Mouse (Mus musculus) midbrain, postnatal 0 days (tissue): ENCODE data around the gene Ets1. TPM values are rescaled to one million over a fixed set of nuclear protein-coding genes. Genes with fewer than 3 reads are reported as not detected.

Experiments used
- ATAC-seq: fragments of 200-750 bp; cut with Nextera tagmentation; 2 replicates; pipeline ENCODE4 v1.8.0; 2017; ENCODE audit warnings: moderate number of reproducible peaks, mild to moderate bottlenecking, moderate TSS enrichment, moderate library complexity; ENCODE audit not compliant: low FRiP score
- DNase-seq: peaks from one replicate; pipeline ENCODE4 v3.0.0-alpha.2; 2015; ENCODE audit warnings: low spot score
- H3K27ac ChIP-seq: fragments of 300-500 bp; sonication (generic); 2 replicates; pipeline ENCODE4 v1.5.1; 2014; ENCODE audit warnings: low read depth, mild to moderate bottlenecking, low read length, mixed read lengths
- H3K27me3 ChIP-seq: fragments of 300-500 bp; sonication (generic); 2 replicates; pipeline ENCODE4 v1.6.1; 2014; ENCODE audit warnings: low read length, control low read depth, mixed read lengths; ENCODE audit not compliant: insufficient read depth
- H3K36me3 ChIP-seq: fragments of 300-500 bp; sonication (generic); 2 replicates; pipeline ENCODE4 v1.6.1; 2014; ENCODE audit warnings: low read length, control low read depth, mixed read lengths; ENCODE audit not compliant: insufficient read depth
- H3K4me1 ChIP-seq: fragments of 300-500 bp; sonication (generic); 2 replicates; pipeline ENCODE4 v1.6.1; 2014; ENCODE audit warnings: mild to moderate bottlenecking, control low read depth, antibody characterized with exemption, low read length, mixed read lengths; ENCODE audit not compliant: insufficient read depth
- H3K4me2 ChIP-seq: fragments of 300-500 bp; sonication (generic); 2 replicates; pipeline ENCODE4 v1.6.1; 2014; ENCODE audit warnings: low read depth, mild to moderate bottlenecking, low read length, mixed read lengths; ENCODE audit not compliant: poor library complexity, severe bottlenecking
- H3K4me3 ChIP-seq: fragments of 300-500 bp; sonication (generic); 2 replicates; pipeline ENCODE4 v1.5.1; 2014; ENCODE audit warnings: low read depth, mild to moderate bottlenecking, low read length, moderate library complexity
- H3K9ac ChIP-seq: fragments of 300-500 bp; sonication (generic); replicated peaks from 2 replicates; pipeline ENCODE4 v1.6.1; 2014; ENCODE audit warnings: mild to moderate bottlenecking, low read length, moderate library complexity, mixed read lengths; ENCODE audit not compliant: poor library complexity, severe bottlenecking
- H3K9me3 ChIP-seq: fragments of 300-500 bp; sonication (generic); 2 replicates; pipeline ENCODE4 v1.6.1; 2016; ENCODE audit warnings: low read length, control low read depth
- CTCF ChIP-seq: IDR thresholded peaks from 2 replicates; pipeline ENCODE4 v1.5.1; 2016; ENCODE audit warnings: antibody characterized with exemption, mild to moderate bottlenecking
- WGBS: fragments of 180-500 bp; shearing (Covaris S2); extraction: QIAGEN DNeasy Blood & Tissue Kit; methylation state at CpG from one replicate; pipeline ENCODE4 v1.1.7; 2014; 5-methylcytosine and 5-hydroxymethylcytosine counted together
- polyA plus RNA-seq: library from polyadenylated mRNA; unstranded; fragments of >200 nt; fragmentation: Nextera tagmentation; extraction: Ambion mirVana; gene quantifications from 2 replicates; pipeline ENCODE4 v1.2.1, GENCODE M21; 2015
- total RNA-seq: library from RNA; depleted of rRNA; stranded (reverse); fragments of >200 nt; gene quantifications from 2 replicates; pipeline ENCODE4 v1.2.3, GENCODE M21; 2014

The Ets1 gene
- total and polyA plus RNA-seq, 2 experiments from 2014 or later, result 8.9 to 10.8 TPM

DNA sequence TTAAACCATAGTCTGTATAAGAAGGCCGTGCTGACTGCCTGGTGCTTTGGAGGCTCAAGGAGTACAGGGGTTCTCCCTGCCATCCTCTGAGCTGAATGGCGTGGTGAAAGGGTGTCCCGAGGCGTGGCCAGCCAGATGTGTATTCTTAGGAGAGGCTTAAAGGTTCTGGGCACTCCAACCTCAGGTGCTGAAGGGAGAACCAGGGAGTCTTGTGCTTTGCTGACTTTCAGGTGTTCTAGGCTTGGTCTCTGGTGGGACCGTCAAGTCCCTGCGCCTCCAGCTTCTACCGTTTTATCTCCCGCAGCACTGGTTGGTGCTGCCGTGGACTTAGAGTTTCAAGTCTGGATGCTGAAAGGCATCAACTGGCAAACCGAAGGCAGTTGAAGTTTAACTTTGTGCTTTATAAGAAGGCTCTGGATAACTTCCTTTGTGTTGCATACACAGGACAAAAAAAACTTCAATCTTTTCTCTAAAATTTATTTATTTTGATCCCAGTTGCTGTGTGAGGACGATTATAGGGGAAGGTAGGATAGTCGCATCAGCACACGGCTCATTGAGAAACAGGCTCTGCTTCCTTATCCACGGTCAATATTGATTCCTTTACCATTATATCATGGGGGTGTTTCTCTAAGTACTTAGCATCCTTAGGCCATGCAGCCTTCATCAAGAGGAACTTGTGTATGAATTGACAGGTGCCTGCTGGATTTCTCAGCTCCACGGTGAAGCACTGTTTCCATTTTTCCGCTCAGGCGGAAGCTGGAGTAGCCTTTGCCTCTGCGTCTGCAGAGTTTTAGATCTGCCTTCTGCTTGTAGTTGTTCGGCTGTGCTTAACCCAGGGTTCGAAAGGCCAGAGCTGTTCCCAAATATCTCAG is 65.3 kb downstream of the Ets1 start:
- H3K36me3 ChIP-seq, result no peaks in the 10 kb centered on the region
- no peak overlapping the region for H3K27ac ChIP-seq
- H3K9ac ChIP-seq, result no peak overlapping the region
- peaks cover 9% of the 10 kb centered on the region; the same call in 1 of the 2 replicates for H3K27me3 ChIP-seq
- TF ChIP-seq CTCF, result no peak
- no peak overlapping the region for H3K4me3 ChIP-seq
- ATAC-seq (no peak), DNase-seq (no peak)
- WGBS, result 85% methylated on average over 20 of the region's 20 CpGs
- H3K9me3 ChIP-seq, result no peaks in the 10 kb centered on the region
- H3K4me1 ChIP-seq, result no peaks in the 10 kb centered on the region
- H3K4me2 ChIP-seq, result no peak overlapping the region

DNA sequence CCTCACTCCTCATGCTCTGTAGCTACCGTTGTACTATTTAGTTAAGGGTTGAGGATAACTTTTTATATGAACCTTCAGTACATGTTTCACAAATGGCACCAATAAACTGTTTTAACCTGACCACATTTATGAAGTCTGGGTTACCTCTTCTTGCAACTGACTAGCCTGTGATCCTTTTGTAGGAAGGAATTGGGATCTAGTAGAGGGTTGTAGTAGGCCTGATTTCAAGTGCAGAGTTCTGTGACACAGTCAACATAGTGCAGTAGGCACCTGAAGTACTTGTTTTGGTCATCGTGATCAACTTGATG is 65.9 kb downstream of the Ets1 start:
- no peak overlapping the region for H3K4me3 ChIP-seq
- H3K9ac ChIP-seq, result no peak overlapping the region
- DNase-seq, result no peak
- H3K36me3 ChIP-seq, result no peaks in the 10 kb centered on the region
- H3K27me3 ChIP-seq, result peaks cover 9% of the 10 kb centered on the region; the same call in 1 of the 2 replicates
- no peaks in the 10 kb centered on the region for H3K4me1 ChIP-seq
- no peak overlapping the region for H3K4me2 ChIP-seq
- H3K9me3 ChIP-seq, result no peaks in the 10 kb centered on the region
- 86% methylated on average over 2 of the region's 2 CpGs for WGBS
- no peak for ATAC-seq
- no peak overlapping the region for H3K27ac ChIP-seq
- no peak for TF ChIP-seq CTCF

DNA sequence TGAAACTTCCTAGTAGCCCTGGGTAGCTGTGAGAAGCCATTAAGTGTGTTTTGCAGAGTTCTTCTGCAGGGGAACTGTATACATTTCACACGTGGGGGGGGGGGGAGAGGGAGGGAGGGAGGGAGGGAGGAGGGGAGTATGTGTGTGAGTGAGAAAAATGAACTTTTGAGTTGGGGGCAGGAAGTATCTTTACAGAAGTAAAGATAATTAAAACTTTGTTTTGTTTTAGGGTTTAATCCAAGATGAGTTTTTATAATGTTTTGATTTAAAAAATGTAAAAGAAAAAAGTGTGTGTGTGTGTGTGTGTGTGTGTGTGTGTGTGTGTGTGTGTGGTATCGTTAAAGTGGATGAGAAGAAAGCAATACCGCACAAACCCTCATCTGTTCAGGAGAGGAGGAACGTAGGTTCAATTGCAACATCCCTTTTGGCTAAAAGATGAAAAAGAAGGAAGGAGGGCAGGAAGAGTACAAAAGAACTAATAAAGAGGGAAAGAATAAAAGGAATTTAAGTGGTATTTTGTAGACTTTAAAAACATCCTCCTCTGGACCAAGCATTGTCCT is 66.9 kb downstream of the Ets1 start:
- H3K9me3 ChIP-seq, result no peaks in the 10 kb centered on the region
- no peak overlapping the region for H3K9ac ChIP-seq
- no peak overlapping the region for H3K4me3 ChIP-seq
- H3K4me1 ChIP-seq, result no peaks in the 10 kb centered on the region
- no peak overlapping the region for H3K4me2 ChIP-seq
- no peak for ATAC-seq
- H3K36me3 ChIP-seq, result no peaks in the 10 kb centered on the region
- no peaks in the 10 kb centered on the region for H3K27me3 ChIP-seq
- 62% methylated on average over 4 of the region's 4 CpGs for WGBS
- H3K27ac ChIP-seq, result no peak overlapping the region
- no peak for TF ChIP-seq CTCF
- DNase-seq, result no peak

DNA sequence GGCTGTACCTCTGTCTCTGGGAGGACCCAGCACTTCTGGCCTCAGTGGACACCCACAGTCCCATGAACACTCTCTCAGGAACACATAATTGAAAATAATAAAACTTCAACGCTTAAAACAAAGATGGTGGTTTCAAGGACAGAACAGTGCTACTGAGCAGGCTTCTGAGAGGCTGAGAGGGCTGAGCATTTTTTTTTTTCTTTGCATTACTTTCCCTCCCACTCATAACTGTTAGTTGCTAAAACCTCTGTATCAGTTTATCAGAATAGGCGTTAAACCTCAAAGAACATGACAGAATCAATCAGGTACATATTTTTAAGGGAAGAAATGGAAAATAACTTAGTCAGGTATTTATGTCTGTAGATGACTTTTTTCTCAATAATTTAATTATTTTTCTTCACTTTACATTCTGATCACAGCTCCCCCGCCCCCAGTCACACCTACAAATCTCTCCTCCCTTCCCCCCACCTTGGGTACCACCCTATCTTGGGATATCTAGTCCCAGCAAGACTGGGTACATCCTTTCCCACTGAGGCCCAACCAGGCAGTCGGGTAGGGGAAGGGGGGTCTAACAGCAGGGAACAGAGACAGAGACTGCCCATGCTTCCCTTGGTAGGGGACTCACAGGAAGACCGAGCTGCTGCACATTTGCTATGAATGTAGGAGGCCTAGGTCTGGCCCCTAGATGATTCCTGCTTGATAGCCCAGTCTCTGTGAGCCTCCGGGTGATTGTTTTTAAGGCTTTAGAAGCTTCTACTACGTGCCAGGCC is 68.1 kb downstream of the Ets1 start:
- no peak overlapping the region for H3K9ac ChIP-seq
- no peak for TF ChIP-seq CTCF
- no peak overlapping the region for H3K27ac ChIP-seq
- no peak for DNase-seq
- H3K27me3 ChIP-seq, result no peaks in the 10 kb centered on the region
- no peaks in the 10 kb centered on the region for H3K9me3 ChIP-seq
- H3K4me1 ChIP-seq, result no peaks in the 10 kb centered on the region
- no peaks in the 10 kb centered on the region for H3K36me3 ChIP-seq
- no peak overlapping the region for H3K4me2 ChIP-seq
- no peak overlapping the region for H3K4me3 ChIP-seq
- WGBS, result 84% methylated on average over 7 of the region's 7 CpGs
- ATAC-seq, result no peak

DNA sequence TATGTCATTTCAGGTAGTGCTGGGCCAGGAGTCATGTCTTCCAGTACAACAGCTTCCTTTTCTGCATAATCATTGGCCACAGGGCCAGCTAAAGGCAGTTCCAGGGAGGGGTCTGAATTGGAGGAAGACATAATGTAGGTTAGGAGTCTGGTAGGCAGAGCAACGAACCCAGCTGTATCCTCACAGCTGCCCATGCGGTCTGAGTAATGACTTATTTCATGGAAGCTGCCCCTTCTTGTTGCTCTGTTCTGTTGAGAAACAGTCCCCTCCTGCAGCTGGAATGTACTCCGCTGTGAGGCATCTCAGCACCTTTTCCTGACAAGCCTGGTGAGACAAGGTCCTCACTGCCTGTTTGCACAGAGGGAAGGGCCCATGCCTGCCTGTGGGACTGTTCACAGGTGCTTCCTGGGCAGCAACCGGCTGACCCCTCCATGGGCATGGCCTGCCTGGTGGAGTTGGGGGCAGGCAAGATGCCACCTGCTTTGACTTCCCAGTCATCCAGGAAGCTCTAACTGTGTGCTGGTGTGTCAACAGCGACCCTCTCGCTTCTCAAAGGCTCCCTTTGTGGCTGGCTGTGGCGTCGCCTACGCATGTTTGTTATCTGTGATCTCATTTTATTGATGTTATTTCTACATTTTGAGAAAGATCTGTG is 69.9 kb downstream of the Ets1 start:
- no peak for TF ChIP-seq CTCF
- Histone ChIP-seq H3K4me3 (no peak overlapping the region), H3K27ac (no peak overlapping the region), H3K36me3 (no peaks in the 10 kb centered on the region), H3K9me3 (no peaks in the 10 kb centered on the region), H3K4me2 (no peak overlapping the region), H3K9ac (no peak overlapping the region), H3K27me3 (no peaks in the 10 kb centered on the region), H3K4me1 (no peaks in the 10 kb centered on the region)
- DNase-seq (no peak), ATAC-seq (no peak)
- WGBS, result 83% methylated on average over 9 of the region's 9 CpGs
